Mouse (Mus musculus) hindbrain, embryonic 11.5 days (tissue): ENCODE results near the gene Fcgr3. TPM values are rescaled to one million over a fixed set of nuclear protein-coding genes. Genes with fewer than 3 reads are reported as not detected.

ENCODE experiments used
- ATAC-seq: fragments of 200-750 bp; cut with Nextera tagmentation; 2 replicates; pipeline ENCODE4 v1.8.0; 2017; ENCODE audit warnings: mild to moderate bottlenecking, moderate TSS enrichment, moderate library complexity; ENCODE audit not compliant: low FRiP score
- DNase-seq: peaks from one replicate; pipeline ENCODE4 v3.0.0-alpha.2; 2015; ENCODE audit warnings: low spot score
- H3K27ac ChIP-seq: fragments of 300-500 bp; sonication (generic); 2 replicates; pipeline ENCODE4 v1.5.1; 2014; ENCODE audit warnings: mild to moderate bottlenecking, low read depth, low read length
- H3K27me3 ChIP-seq: fragments of 300-500 bp; sonication (generic); 2 replicates; pipeline ENCODE4 v1.6.1; 2014; ENCODE audit warnings: mild to moderate bottlenecking, low read length, moderate library complexity, mixed read lengths; ENCODE audit not compliant: control insufficient read depth, insufficient read depth
- H3K36me3 ChIP-seq: fragments of 300-500 bp; sonication (generic); 2 replicates; pipeline ENCODE4 v1.6.1; 2014; ENCODE audit warnings: mild to moderate bottlenecking, low read length, moderate library complexity, mixed read lengths; ENCODE audit not compliant: control insufficient read depth, insufficient read depth
- H3K4me1 ChIP-seq: fragments of 300-500 bp; sonication (generic); replicated peaks from 2 replicates; pipeline ENCODE4 v1.6.1; 2014; ENCODE audit warnings: low read length, mixed read lengths; ENCODE audit not compliant: control insufficient read depth, insufficient read depth
- H3K4me2 ChIP-seq: fragments of 300-500 bp; sonication (generic); replicated peaks from 2 replicates; pipeline ENCODE4 v1.6.1; 2014; ENCODE audit warnings: mild to moderate bottlenecking, low read depth, low read length
- H3K4me3 ChIP-seq: fragments of 300-500 bp; sonication (generic); 2 replicates; pipeline ENCODE4 v1.5.1; 2014; ENCODE audit warnings: low read depth, low read length
- H3K9ac ChIP-seq: fragments of 300-500 bp; sonication (generic); 2 replicates; pipeline ENCODE4 v1.6.1; 2014; ENCODE audit warnings: low read depth, low read length
- H3K9me3 ChIP-seq: fragments of 300-500 bp; sonication (generic); 2 replicates; pipeline ENCODE4 v1.6.1; 2016; ENCODE audit warnings: low read length; ENCODE audit not compliant: control insufficient read depth
- WGBS: fragments of 180-500 bp; shearing (Covaris S2); extraction: QIAGEN DNeasy Blood & Tissue Kit; methylation state at CpG from one replicate; pipeline ENCODE4 v1.1.7; 2014; 5-methylcytosine and 5-hydroxymethylcytosine counted together
- polyA plus RNA-seq: library from polyadenylated mRNA; unstranded; fragments of >200 nt; fragmentation: Nextera tagmentation; extraction: Ambion mirVana; gene quantifications from 2 replicates; pipeline ENCODE4 v1.2.1, GENCODE M21; 2014

Fcgr3 gene
- polyA plus RNA-seq, 1 experiment from 2014 or later: 9.6 TPM

- Histone ChIP-seq H3K4me2 (peak overlapping the region; percentile 39), H3K4me3 (peak overlapping the region; percentile 92), H3K9ac (peak overlapping the region; percentile 81), H3K27me3 (peaks cover 10% of the 10 kb centered on the region; the same call in 1 of the 2 replicates), H3K9me3 (no peaks in the 10 kb centered on the region), H3K4me1 (0 out of 2 replicates have a peak, but pooled peaks cover 2% of the 10 kb centered on the region), H3K36me3 (no peaks in the 10 kb centered on the region), H3K27ac (peak overlapping the region; percentile 58)
- DNase-seq (peak; percentile 93), ATAC-seq (peak; percentile 89)
- WGBS: under 1% methylated on average over 47 of the region's 47 CpGs
Measured at GRCm38 (mm10) chr1:171037861-171038721, 26.6 kb downstream of the Fcgr3 start.

- Histone ChIP-seq H3K4me3 (peak overlapping the region; percentile 24), H3K4me1 (0 out of 2 replicates have a peak, but pooled peaks cover 2% of the 10 kb centered on the region), H3K27ac (no peak overlapping the region), H3K4me2 (peak overlapping the region; percentile 45), H3K9ac (no peak overlapping the region), H3K9me3 (no peaks in the 10 kb centered on the region), H3K27me3 (peaks cover 17% of the 10 kb centered on the region; the same call in 1 of the 2 replicates), H3K36me3 (no peaks in the 10 kb centered on the region)
- DNase-seq (peak; percentile 88), ATAC-seq (peak; percentile 58; the same call in 1 of the 2 replicates)
- 4% methylated on average over 22 of the region's 22 CpGs for WGBS
Measured at GRCm38 (mm10) chr1:171036550-171037324, 28.0 kb downstream of the Fcgr3 start.

DNA sequence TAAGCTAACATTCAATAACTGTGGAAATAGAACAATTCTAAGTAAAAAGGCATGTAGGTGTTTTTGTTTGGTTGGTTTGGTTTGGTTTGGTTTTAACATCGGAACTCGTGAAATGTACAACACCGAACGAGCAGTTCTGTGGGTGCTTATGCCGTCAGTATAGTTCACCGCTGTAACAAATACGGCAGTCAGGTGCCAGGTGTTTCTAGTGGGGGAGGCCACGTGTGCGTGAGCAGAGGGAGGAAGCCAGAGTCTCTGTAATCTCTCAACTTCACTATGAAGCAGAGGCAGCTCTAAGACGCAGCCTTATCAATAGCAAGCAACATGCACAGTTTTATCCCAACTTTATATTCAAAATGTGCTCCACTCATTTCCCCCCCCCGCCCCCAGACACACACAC lies 29.1 kb downstream of the Fcgr3 start:
- WGBS: 55% methylated on average over 11 of the region's 11 CpGs
- no peak overlapping the region for H3K9ac ChIP-seq
- no peaks in the 10 kb centered on the region for H3K9me3 ChIP-seq
- DNase-seq (no peak), ATAC-seq (no peak)
- H3K36me3 ChIP-seq: no peaks in the 10 kb centered on the region
- 0 out of 2 replicates have a peak, but pooled peaks cover 2% of the 10 kb centered on the region for H3K4me1 ChIP-seq
- no peak overlapping the region for H3K4me3 ChIP-seq
- H3K27ac ChIP-seq: no peak overlapping the region
- no peak overlapping the region for H3K4me2 ChIP-seq
- peaks cover 18% of the 10 kb centered on the region; the same call in 1 of the 2 replicates for H3K27me3 ChIP-seq

GRCm38 (mm10) chr1:171034201-171034600 lies 30.5 kb downstream of the Fcgr3 start:
- H3K4me3 ChIP-seq: peak overlapping the region; percentile 61
- H3K36me3 ChIP-seq: no peaks in the 10 kb centered on the region
- H3K9ac ChIP-seq: no peak overlapping the region
- no peaks in the 10 kb centered on the region for H3K9me3 ChIP-seq
- H3K4me1 ChIP-seq: 0 out of 2 replicates have a peak, but pooled peaks cover 2% of the 10 kb centered on the region
- peak overlapping the region; percentile 86 for H3K4me2 ChIP-seq
- ATAC-seq (no peak), DNase-seq (no peak)
- H3K27ac ChIP-seq: no peak overlapping the region
- WGBS: 6% methylated on average over 11 of the region's 11 CpGs
- H3K27me3 ChIP-seq: peaks cover 18% of the 10 kb centered on the region; the same call in 1 of the 2 replicates

GRCm38 (mm10) chr1:171033756-171034155 lies 31.0 kb downstream of the Fcgr3 start:
- peak overlapping the region; percentile 39; the same call in 1 of the 2 replicates for H3K9ac ChIP-seq
- ATAC-seq (peak; percentile 70), DNase-seq (peak; percentile 94)
- H3K4me2 ChIP-seq: peak overlapping the region; percentile 86
- WGBS: under 1% methylated on average over 20 of the region's 20 CpGs
- H3K4me1 ChIP-seq: 0 out of 2 replicates have a peak, but pooled peaks cover 2% of the 10 kb centered on the region
- no peak overlapping the region for H3K27ac ChIP-seq
- H3K9me3 ChIP-seq: no peaks in the 10 kb centered on the region
- H3K27me3 ChIP-seq: peaks cover 18% of the 10 kb centered on the region; the same call in 1 of the 2 replicates
- H3K4me3 ChIP-seq: peak overlapping the region; percentile 61
- no peaks in the 10 kb centered on the region for H3K36me3 ChIP-seq

GRCm38 (mm10) chr1:171033196-171033595 lies 31.5 kb downstream of the Fcgr3 start:
- ATAC-seq (no peak), DNase-seq (peak; percentile 60)
- Histone ChIP-seq H3K27ac (no peak overlapping the region), H3K4me2 (peak overlapping the region; percentile 86), H3K27me3 (peaks cover 18% of the 10 kb centered on the region; the same call in 1 of the 2 replicates), H3K4me1 (0 out of 2 replicates have a peak, but pooled peaks cover 2% of the 10 kb centered on the region), H3K4me3 (peak overlapping the region; percentile 61), H3K9ac (peak overlapping the region; percentile 39), H3K36me3 (no peaks in the 10 kb centered on the region), H3K9me3 (no peaks in the 10 kb centered on the region)
- WGBS: under 1% methylated on average over 16 of the region's 16 CpGs

DNA sequence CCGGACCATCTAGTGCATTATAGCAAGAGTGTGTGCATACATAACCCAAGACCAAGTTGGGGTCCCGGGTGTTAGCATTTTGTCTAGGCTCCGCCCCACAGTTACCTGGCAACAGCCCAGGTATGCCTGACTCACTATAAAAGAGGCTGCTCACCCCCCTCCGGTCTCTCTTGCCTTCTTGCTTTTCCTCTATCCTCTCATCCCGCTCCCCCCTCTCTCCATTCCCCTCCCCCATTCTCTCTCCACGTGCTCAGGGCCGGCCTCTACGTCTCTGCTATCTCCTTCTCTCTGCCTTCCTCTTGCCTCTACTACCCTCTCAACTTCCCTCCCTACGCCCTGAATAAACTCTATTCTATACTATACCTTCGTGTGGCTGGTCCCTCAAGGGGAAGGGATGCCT lies 32.0 kb downstream of the Fcgr3 start:
- Histone ChIP-seq H3K4me3 (peak overlapping the region; percentile 61), H3K27ac (no peak overlapping the region), H3K4me2 (peak overlapping the region; percentile 86), H3K9ac (peak overlapping the region; percentile 39; the same call in 1 of the 2 replicates), H3K36me3 (no peaks in the 10 kb centered on the region), H3K27me3 (peaks cover 18% of the 10 kb centered on the region; the same call in 1 of the 2 replicates), H3K4me1 (0 out of 2 replicates have a peak, but pooled peaks cover 2% of the 10 kb centered on the region), H3K9me3 (no peaks in the 10 kb centered on the region)
- 7% methylated on average over 10 of the region's 10 CpGs for WGBS
- ATAC-seq (no peak), DNase-seq (peak; percentile 36)

- WGBS: 90% methylated on average over 3 of the region's 3 CpGs
- Histone ChIP-seq H3K9me3 (no peaks in the 10 kb centered on the region), H3K9ac (no peak overlapping the region), H3K4me1 (0 out of 2 replicates have a peak, but pooled peaks cover 2% of the 10 kb centered on the region), H3K4me3 (no peak overlapping the region), H3K27ac (no peak overlapping the region), H3K27me3 (peaks cover 18% of the 10 kb centered on the region; the same call in 1 of the 2 replicates), H3K36me3 (no peaks in the 10 kb centered on the region), H3K4me2 (no peak overlapping the region)
- DNase-seq: no peak
- ATAC-seq: no peak
Measured at GRCm38 (mm10) chr1:171031752-171032151, 33.0 kb downstream of the Fcgr3 start.
